Mouse (Mus musculus) brain, embryonic 14.5 days (tissue): ENCODE data around the gene Gsta2. TPM values are rescaled to one million over a fixed set of nuclear protein-coding genes. Genes with fewer than 3 reads are reported as not detected.

Experiments used
- DNase-seq: peaks from one replicate; pipeline ENCODE4 v3.0.0-alpha.2; 2011; ENCODE audit warnings: low read depth
- CTCF ChIP-seq: fragments of 200-500 bp; IDR thresholded peaks from 2 replicates; pipeline ENCODE4 v1.5.1; 2012; ENCODE audit warnings: inconsistent platforms, mild to moderate bottlenecking, moderate library complexity, borderline replicate concordance; ENCODE audit not compliant: insufficient read depth, insufficient read length; ENCODE audit errors: extremely low read depth
- POLR2A ChIP-seq: fragments of 200-500 bp; IDR thresholded peaks from 2 replicates; pipeline ENCODE4 v1.6.1; 2012; ENCODE audit warnings: mild to moderate bottlenecking, inconsistent platforms, borderline replicate concordance; ENCODE audit not compliant: poor library complexity, insufficient read depth, insufficient read length, severe bottlenecking; ENCODE audit errors: extremely low read depth
- polyA plus RNA-seq: library from polyadenylated mRNA; depleted of rRNA; stranded (reverse); fragments of >200 nt; gene quantifications from 2 replicates; pipeline ENCODE4 v1.2.3, GENCODE M21; 2012; rRNA removed

Gene Gsta2
- polyA plus RNA-seq, result 0.20 TPM in 1 of 2 replicates, not detected in the other

- no peak for DNase-seq
- TF ChIP-seq CTCF (no peak), POLR2A (no peak)
Observed at GRCm38 (mm10) chr9:78355611-78356010, at the start of gene Gsta2. Gene Gsta2 (minus strand): TSS chr9:78355788.

GRCm38 (mm10) chr9:78401596-78401995, 46.0 kb upstream of the Gsta2 start:
- no peak for DNase-seq
- no peak for TF ChIP-seq POLR2A
- TF ChIP-seq CTCF, result no peak

- TF ChIP-seq POLR2A, result no peak
- TF ChIP-seq CTCF, result no peak
- DNase-seq, result no peak
Observed at GRCm38 (mm10) chr9:78400570-78400969, 45.0 kb upstream of the Gsta2 start.

GRCm38 (mm10) chr9:78396517-78396916, 40.9 kb upstream of the Gsta2 start:
- no peak for DNase-seq
- TF ChIP-seq CTCF (no peak), POLR2A (no peak)

GRCm38 (mm10) chr9:78395630-78396351, 40.2 kb upstream of the Gsta2 start, which contains the start of gene Ddx43:
Gene Ddx43 (plus strand): TSS chr9:78395777.
- peak; percentile 92 for DNase-seq
- TF ChIP-seq CTCF, result no peak
- no peak for TF ChIP-seq POLR2A

GRCm38 (mm10) chr9:78395244-78395629, 39.6 kb upstream of the Gsta2 start:
- TF ChIP-seq CTCF, result no peak
- TF ChIP-seq POLR2A, result no peak
- no peak for DNase-seq

- DNase-seq, result no peak
- TF ChIP-seq POLR2A, result no peak
- no peak for TF ChIP-seq CTCF
Observed at GRCm38 (mm10) chr9:78394602-78395001, 39.0 kb upstream of the Gsta2 start.

- TF ChIP-seq CTCF (no peak), POLR2A (no peak)
Observed at GRCm38 (mm10) chr9:78393741-78394140, 38.2 kb upstream of the Gsta2 start.

GRCm38 (mm10) chr9:78389981-78390380, 34.4 kb upstream of the Gsta2 start:
- TF ChIP-seq POLR2A (no peak), CTCF (no peak)
- DNase-seq, result no peak

More at GRCm38 (mm10) chr9:78393741-78394140, 38.2 kb upstream of the Gsta2 start:
- DNase-seq, result no peak

- DNase-seq, result no peak
- TF ChIP-seq CTCF (no peak), POLR2A (no peak)
Observed at GRCm38 (mm10) chr9:78386947-78387346, 31.4 kb upstream of the Gsta2 start.

- DNase-seq, result peak; percentile 40
- TF ChIP-seq CTCF (peak; percentile 46; the same call in 1 of the 2 replicates), POLR2A (no peak)
Observed at GRCm38 (mm10) chr9:78385893-78386292, 30.3 kb upstream of the Gsta2 start.

- TF ChIP-seq POLR2A (no peak), CTCF (peak; percentile 34; the same call in 1 of the 2 replicates)
- DNase-seq, result peak; percentile 92
Observed at GRCm38 (mm10) chr9:78378113-78378785, 22.7 kb upstream of the Gsta2 start, which contains the start of gene Ooep. Gene Ooep (minus strand): TSS chr9:78378725.

GRCm38 (mm10) chr9:78377546-78377945, 22.0 kb upstream of the Gsta2 start:
- peak; percentile 32 for DNase-seq
- TF ChIP-seq CTCF (no peak), POLR2A (no peak)
